Mouse (Mus musculus) c-Kit-negative CD71-positive TER-119-positive erythroid progenitor cells, embryonic 14.5 days (primary cell): ENCODE measurements around the gene Spa17.

Experiments
- DNase-seq: peaks from one replicate; pipeline ENCODE4 v3.0.0-alpha.2; 2013; ENCODE audit warnings: low read depth, low spot score

The Spa17 gene

DNA sequence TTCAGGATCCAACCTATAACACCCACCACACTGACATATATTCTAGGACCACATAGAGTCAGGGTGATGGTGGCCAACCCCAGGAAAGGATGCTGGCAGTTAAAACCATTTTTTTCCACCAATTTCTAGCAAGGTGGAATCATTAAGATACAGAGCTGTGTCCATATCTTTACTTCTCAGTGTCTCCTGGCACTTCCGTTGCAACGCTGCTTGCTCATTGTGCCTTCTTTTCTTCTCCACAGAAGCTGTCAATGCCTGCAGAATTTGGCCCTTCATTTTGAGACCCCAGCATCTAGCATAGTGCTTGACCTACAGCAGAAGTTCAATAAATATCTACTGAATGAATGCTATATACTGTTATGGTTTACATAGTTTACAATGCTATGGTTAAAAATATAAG lies 46.5 kb downstream of the Spa17 start:
- no peak for DNase-seq

GRCm38 (mm10) chr9:37563805-37564204 lies 49.7 kb downstream of the Spa17 start:
- DNase-seq: no peak

DNA sequence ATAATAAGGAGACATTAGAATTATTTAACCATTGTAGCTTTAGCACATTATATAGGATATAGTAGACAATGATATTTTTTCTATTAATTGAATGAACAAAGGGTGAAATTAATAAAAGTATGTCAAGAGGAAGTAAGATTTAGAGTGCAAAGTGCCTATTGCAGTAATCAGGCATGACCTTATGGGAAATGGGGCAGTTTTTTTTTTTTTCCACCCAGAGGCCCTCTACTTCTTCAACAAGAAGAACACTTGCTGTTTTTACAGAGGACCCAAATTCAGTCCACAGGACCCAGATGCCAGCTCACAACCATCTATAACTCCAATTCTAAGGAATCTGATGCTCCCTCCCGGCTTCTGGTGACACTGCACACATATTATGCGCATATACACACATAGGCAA lies 52.9 kb downstream of the Spa17 start:
- no peak for DNase-seq

- no peak for DNase-seq
Observed at GRCm38 (mm10) chr9:37556366-37556765, 57.2 kb downstream of the Spa17 start.

GRCm38 (mm10) chr9:37554838-37555748 lies 58.4 kb downstream of the Spa17 start, which contains the start of gene Siae:
Gene Siae (plus strand): TSS chr9:37555698.
- no peak for DNase-seq

GRCm38 (mm10) chr9:37554279-37554678 lies 59.2 kb downstream of the Spa17 start:
- DNase-seq: no peak
